Mouse (Mus musculus) G1E (cell line): ENCODE data around the gene Ces1g. TPM values are rescaled to one million over a fixed set of nuclear protein-coding genes. Genes with fewer than 3 reads are reported as not detected.

ENCODE experiments used
- ATAC-seq: 2 replicates; pipeline ENCODE4 v1.8.0; 2016; ENCODE audit warnings: mild to moderate bottlenecking; ENCODE audit not compliant: insufficient number of reproducible peaks, poor library complexity, low FRiP score, severe bottlenecking; ENCODE audit errors: extremely low read depth
- DNase-seq: peaks from one replicate; pipeline ENCODE4 v3.0.0; 2012; ENCODE audit warnings: low spot score
- H3K27me3 ChIP-seq: 2 replicates; pipeline ENCODE4 v1.6.1; 2012; ENCODE audit warnings: mild to moderate bottlenecking, low read length, inconsistent platforms; ENCODE audit not compliant: insufficient read depth
- H3K36me3 ChIP-seq: replicated peaks from 2 replicates; pipeline ENCODE3; 2012; ENCODE audit warnings: mild to moderate bottlenecking, inconsistent platforms
- H3K4me1 ChIP-seq: 2 replicates; pipeline ENCODE4 v1.6.1; 2012; ENCODE audit warnings: low read depth, low read length, inconsistent platforms, mixed read lengths; ENCODE audit not compliant: insufficient read depth
- H3K4me3 ChIP-seq: 2 replicates; pipeline ENCODE4 v1.5.1; 2012; ENCODE audit warnings: low read depth, mild to moderate bottlenecking, inconsistent platforms, low read length, moderate library complexity, mixed read lengths
- H3K9me3 ChIP-seq: replicated peaks from 2 replicates; pipeline ENCODE4 v1.6.1; 2012; ENCODE audit warnings: inconsistent platforms
- CTCF ChIP-seq: IDR thresholded peaks from 2 replicates; pipeline ENCODE4 v1.5.1; 2012; ENCODE audit warnings: low read depth, low read length, inconsistent platforms, mixed read lengths
- GATA1 ChIP-seq: IDR thresholded peaks from 2 replicates; pipeline ENCODE4 v1.6.1; 2012; ENCODE audit warnings: borderline replicate concordance, low read length, inconsistent platforms, mixed read lengths
- GATA2 ChIP-seq: IDR thresholded peaks from 2 replicates; pipeline ENCODE4 v1.6.1; 2012; ENCODE audit warnings: low read depth, low read length, inconsistent platforms, borderline replicate concordance
- POLR2AphosphoS5 ChIP-seq: IDR thresholded peaks from 2 replicates; pipeline ENCODE4 v1.6.1; 2012; ENCODE audit warnings: low read depth, low read length, inconsistent platforms; ENCODE audit not compliant: insufficient replicate concordance
- TAL1 ChIP-seq: conservative IDR thresholded peaks from 2 replicates; pipeline ENCODE4 v1.6.1; 2012; ENCODE audit warnings: low read depth, low read length, inconsistent platforms, mixed read lengths
- polyA plus RNA-seq: library from polyadenylated mRNA; stranded (reverse); fragments of >175 nt; gene quantifications from 2 replicates; pipeline ENCODE4 v1.2.3, GENCODE M21; 2012
- total RNA-seq, 2 experiments: library from RNA; stranded (forward) in 1 of 2; stranded (reverse) in 1 of 2; fragments of 200-1000 nt in 1 of 2; fragments of >200 nt in 1 of 2; fragmentation: Nextera tagmentation in 1 of 2; gene quantifications; 2 replicates each; pipeline ENCODE4 v1.2.3; 2014 to 2017

The Ces1g gene
- total and polyA plus RNA-seq, 3 experiments: 0.05 TPM; not detected in 2

GRCm38 (mm10) chr8:93325123-93325522 lies 12.0 kb downstream of the Ces1g start:
- Histone ChIP-seq H3K9me3 (peaks cover 29% of the 10 kb centered on the region), H3K36me3 (no peaks in the 10 kb centered on the region), H3K4me1 (no peaks in the 10 kb centered on the region), H3K27me3 (no peaks in the 10 kb centered on the region), H3K4me3 (no peak overlapping the region)
- no peak for TF ChIP-seq GATA1
- no peak for TF ChIP-seq POLR2AphosphoS5
- TF ChIP-seq GATA2: no peak
- no peak for TF ChIP-seq TAL1
- no peak for TF ChIP-seq CTCF
- ATAC-seq: no peak
- DNase-seq: no peak

- H3K4me1 ChIP-seq: no peaks in the 10 kb centered on the region
- no peak for TF ChIP-seq CTCF
- TF ChIP-seq GATA2: no peak
- TF ChIP-seq GATA1: no peak
- TF ChIP-seq TAL1: no peak
- TF ChIP-seq POLR2AphosphoS5: no peak
- H3K36me3 ChIP-seq: no peaks in the 10 kb centered on the region
- no peaks in the 10 kb centered on the region for H3K27me3 ChIP-seq
- H3K9me3 ChIP-seq: peaks cover 10% of the 10 kb centered on the region
- DNase-seq (no peak), ATAC-seq (no peak)
- H3K4me3 ChIP-seq: no peak overlapping the region
Observed at GRCm38 (mm10) chr8:93317031-93317430, 20.1 kb downstream of the Ces1g start.

- TF ChIP-seq POLR2AphosphoS5: no peak
- no peak for TF ChIP-seq GATA2
- no peak for TF ChIP-seq GATA1
- no peak for TF ChIP-seq CTCF
- no peak for TF ChIP-seq TAL1
- Histone ChIP-seq H3K36me3 (no peaks in the 10 kb centered on the region), H3K27me3 (no peaks in the 10 kb centered on the region), H3K4me1 (no peaks in the 10 kb centered on the region), H3K4me3 (no peak overlapping the region), H3K9me3 (peaks cover 10% of the 10 kb centered on the region)
- ATAC-seq (no peak), DNase-seq (no peak)
Observed at GRCm38 (mm10) chr8:93315557-93315956, 21.6 kb downstream of the Ces1g start.

GRCm38 (mm10) chr8:93283896-93284295 lies 53.2 kb downstream of the Ces1g start:
- Histone ChIP-seq H3K4me1 (no peaks in the 10 kb centered on the region), H3K4me3 (no peak overlapping the region), H3K36me3 (no peaks in the 10 kb centered on the region), H3K9me3 (peaks cover 28% of the 10 kb centered on the region), H3K27me3 (no peaks in the 10 kb centered on the region)
- no peak for TF ChIP-seq GATA2
- no peak for TF ChIP-seq POLR2AphosphoS5
- no peak for TF ChIP-seq GATA1
- no peak for TF ChIP-seq CTCF
- no peak for TF ChIP-seq TAL1
- ATAC-seq (no peak), DNase-seq (no peak)

GRCm38 (mm10) chr8:93282349-93282748 lies 54.8 kb downstream of the Ces1g start:
- Histone ChIP-seq H3K4me1 (no peaks in the 10 kb centered on the region), H3K4me3 (no peak overlapping the region), H3K9me3 (peaks cover 20% of the 10 kb centered on the region), H3K27me3 (no peaks in the 10 kb centered on the region), H3K36me3 (no peaks in the 10 kb centered on the region)
- TF ChIP-seq TAL1 (no peak), GATA1 (no peak), GATA2 (no peak), CTCF (no peak), POLR2AphosphoS5 (no peak)
- DNase-seq: no peak
- no peak for ATAC-seq

DNA sequence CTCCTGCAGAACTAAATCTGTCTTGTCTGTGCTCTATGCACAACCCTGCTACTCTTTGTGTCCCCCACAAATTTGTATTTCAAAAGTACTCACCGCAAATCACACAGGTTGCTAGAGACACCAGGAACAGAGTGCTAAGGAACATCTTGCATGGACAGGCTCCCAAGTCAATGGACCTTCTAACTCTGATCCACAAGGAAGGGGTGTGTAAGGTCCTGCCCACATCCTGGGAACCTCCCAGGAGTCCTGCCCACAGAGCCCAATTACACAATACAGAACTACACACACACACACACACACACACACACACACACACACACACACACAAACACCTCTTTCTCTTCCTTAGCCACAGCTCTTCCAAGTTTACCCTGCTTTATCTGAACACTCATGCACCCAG lies 57.6 kb downstream of the Ces1g start, which contains the start of gene Ces1f:
Gene Ces1f, minus strand, starts transcription at position 192 of the 400 bp plus-strand sequence.
- DNase-seq: no peak
- H3K27me3 ChIP-seq: no peaks in the 10 kb centered on the region
- no peak for ATAC-seq
- H3K9me3 ChIP-seq: peaks cover 23% of the 10 kb centered on the region
- no peak within 1 kb of the TSS for H3K4me3 ChIP-seq
- H3K36me3 ChIP-seq: no peaks in the 10 kb centered on the region
- TF ChIP-seq GATA1 (no peak), CTCF (no peak), POLR2AphosphoS5 (no peak), TAL1 (no peak), GATA2 (no peak)
- H3K4me1 ChIP-seq: no peaks in the 10 kb centered on the region
